Mouse (Mus musculus) midbrain, embryonic 13.5 days (tissue): ENCODE measurements around the gene Trmt2a. TPM values are rescaled to one million over a fixed set of nuclear protein-coding genes. Genes with fewer than 3 reads are reported as not detected.

Experiments used
- ATAC-seq: fragments of 200-750 bp; cut with Nextera tagmentation; 2 replicates; pipeline ENCODE4 v1.8.0; 2017; ENCODE audit warnings: mild to moderate bottlenecking, moderate TSS enrichment, moderate library complexity
- H3K27ac ChIP-seq: fragments of 300-500 bp; sonication (generic); 2 replicates; pipeline ENCODE4 v1.5.1; 2015; ENCODE audit warnings: inconsistent platforms, mild to moderate bottlenecking, moderate library complexity
- H3K27me3 ChIP-seq: fragments of 300-500 bp; sonication (generic); 2 replicates; pipeline ENCODE4 v1.6.1; 2015; ENCODE audit warnings: mild to moderate bottlenecking, inconsistent platforms
- H3K36me3 ChIP-seq: fragments of 300-500 bp; sonication (generic); 2 replicates; pipeline ENCODE4 v1.6.1; 2015; ENCODE audit warnings: mild to moderate bottlenecking, inconsistent platforms
- H3K4me1 ChIP-seq: fragments of 300-500 bp; sonication (generic); replicated peaks from 2 replicates; pipeline ENCODE4 v1.6.1; 2015; ENCODE audit warnings: inconsistent platforms
- H3K4me2 ChIP-seq: fragments of 300-500 bp; sonication (generic); replicated peaks from 2 replicates; pipeline ENCODE4 v1.6.1; 2015; ENCODE audit warnings: moderate library complexity, mild to moderate bottlenecking, inconsistent platforms
- H3K4me3 ChIP-seq: fragments of 300-500 bp; sonication (generic); replicated peaks from 2 replicates; pipeline ENCODE4 v1.5.1; 2015; ENCODE audit warnings: mild to moderate bottlenecking, inconsistent platforms
- H3K9ac ChIP-seq: fragments of 300-500 bp; sonication (generic); replicated peaks from 2 replicates; pipeline ENCODE4 v1.6.1; 2015; ENCODE audit warnings: mild to moderate bottlenecking, inconsistent platforms
- H3K9me3 ChIP-seq: fragments of 300-500 bp; sonication (generic); 2 replicates; pipeline ENCODE4 v1.6.1; 2016; ENCODE audit warnings: mild to moderate bottlenecking, inconsistent platforms
- WGBS: fragments of 180-500 bp; shearing (Covaris S2); methylation state at CpG from one replicate; pipeline ENCODE4 v1.1.7; 2015; 5-methylcytosine and 5-hydroxymethylcytosine counted together
- polyA plus RNA-seq: library from polyadenylated mRNA; unstranded; fragments of >200 nt; fragmentation: Nextera tagmentation; extraction: Ambion mirVana; gene quantifications from 2 replicates; pipeline ENCODE4 v1.2.1, GENCODE M21; 2015

Gene Trmt2a
- polyA plus RNA-seq, 1 experiment from 2014 or later: 115 TPM

DNA sequence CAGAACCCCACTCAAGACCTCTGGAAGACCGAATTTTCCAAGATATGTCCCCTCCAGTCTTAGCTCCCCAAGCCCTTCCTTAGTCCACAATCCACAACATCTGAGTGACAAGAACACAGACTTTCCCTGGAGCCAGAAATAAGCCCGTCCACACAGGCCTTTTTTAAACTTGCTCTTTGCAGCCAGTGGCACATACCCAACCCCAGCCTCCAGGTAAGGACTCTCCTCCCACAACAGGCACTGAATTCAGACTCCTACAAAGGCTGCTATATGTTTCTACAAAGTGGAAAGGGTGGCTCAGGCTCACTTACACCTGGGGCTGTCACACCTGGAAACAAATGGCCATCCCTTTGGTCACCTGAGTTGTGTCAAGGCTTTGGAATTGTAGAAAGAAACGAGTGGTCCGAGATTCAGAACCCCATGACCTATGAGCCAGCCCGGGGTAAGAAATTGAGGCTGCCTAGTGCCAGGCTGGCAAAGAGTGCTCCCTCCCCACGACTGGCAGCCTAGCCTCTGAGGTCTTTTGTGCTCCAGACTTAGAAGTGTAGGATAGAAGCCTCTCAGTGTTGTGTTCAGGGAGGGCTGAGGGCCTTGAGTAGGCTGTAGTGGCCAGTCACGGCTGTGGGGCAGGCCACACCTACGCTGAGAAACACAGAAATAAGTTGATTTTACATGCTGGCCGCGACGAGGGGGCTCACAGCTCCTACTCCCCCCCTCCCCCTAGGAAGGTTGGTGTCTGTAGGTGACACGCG, 14.4 kb upstream of the Trmt2a start:
- Histone ChIP-seq H3K9ac (peak overlapping the region; percentile 92), H3K27me3 (no peaks in the 10 kb centered on the region), H3K36me3 (peaks cover 12% of the 10 kb centered on the region), H3K4me1 (peaks cover 49% of the 10 kb centered on the region), H3K27ac (peak overlapping the region; percentile 95), H3K4me2 (peak overlapping the region; percentile 87), H3K9me3 (no peaks in the 10 kb centered on the region), H3K4me3 (peak overlapping the region; percentile 87)
- ATAC-seq: peak; percentile 42
- WGBS: 21% methylated on average over 13 of the region's 13 CpGs

DNA sequence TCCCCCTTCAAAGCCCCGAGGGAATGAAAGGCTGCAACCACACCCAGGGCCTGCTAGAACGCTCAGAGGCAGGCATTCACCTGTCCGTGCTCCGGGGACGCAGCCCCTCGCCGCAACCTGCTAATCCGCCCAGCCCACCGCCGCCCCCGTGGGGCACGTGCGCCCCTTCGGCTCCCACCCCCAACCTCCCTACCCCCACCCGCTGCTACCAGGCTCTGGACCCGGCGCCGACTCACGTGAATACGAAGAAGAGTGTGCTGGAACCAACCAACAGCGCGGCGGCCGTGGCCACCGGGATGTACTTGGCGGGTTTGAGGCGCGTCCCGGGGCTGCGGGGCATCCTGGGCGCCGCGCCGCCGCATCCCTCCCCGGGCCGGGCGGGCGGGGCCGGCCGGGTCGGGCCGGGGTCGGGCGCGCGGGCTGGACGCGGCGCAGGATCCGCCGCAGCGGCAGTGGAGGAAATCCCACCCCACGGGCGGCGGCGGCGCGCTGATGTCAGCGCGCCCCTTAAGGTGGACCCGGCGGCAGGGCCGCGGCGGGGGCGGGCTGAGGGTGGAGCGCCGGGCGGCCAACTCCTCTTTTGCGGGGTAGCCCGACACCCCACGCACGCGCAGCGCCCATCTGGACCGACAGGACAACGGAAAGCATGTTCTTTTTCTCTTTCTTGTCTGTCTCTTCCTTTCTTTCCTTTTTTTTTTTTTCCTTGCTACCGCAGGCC, 13.6 kb upstream of the Trmt2a start, which contains the start of gene Zdhhc8:
Gene Zdhhc8, minus strand, starts transcription at position 466 of the 718 bp plus-strand sequence.
- H3K4me1 ChIP-seq: peaks cover 43% of the 10 kb centered on the region
- H3K9me3 ChIP-seq: no peaks in the 10 kb centered on the region

DNA sequence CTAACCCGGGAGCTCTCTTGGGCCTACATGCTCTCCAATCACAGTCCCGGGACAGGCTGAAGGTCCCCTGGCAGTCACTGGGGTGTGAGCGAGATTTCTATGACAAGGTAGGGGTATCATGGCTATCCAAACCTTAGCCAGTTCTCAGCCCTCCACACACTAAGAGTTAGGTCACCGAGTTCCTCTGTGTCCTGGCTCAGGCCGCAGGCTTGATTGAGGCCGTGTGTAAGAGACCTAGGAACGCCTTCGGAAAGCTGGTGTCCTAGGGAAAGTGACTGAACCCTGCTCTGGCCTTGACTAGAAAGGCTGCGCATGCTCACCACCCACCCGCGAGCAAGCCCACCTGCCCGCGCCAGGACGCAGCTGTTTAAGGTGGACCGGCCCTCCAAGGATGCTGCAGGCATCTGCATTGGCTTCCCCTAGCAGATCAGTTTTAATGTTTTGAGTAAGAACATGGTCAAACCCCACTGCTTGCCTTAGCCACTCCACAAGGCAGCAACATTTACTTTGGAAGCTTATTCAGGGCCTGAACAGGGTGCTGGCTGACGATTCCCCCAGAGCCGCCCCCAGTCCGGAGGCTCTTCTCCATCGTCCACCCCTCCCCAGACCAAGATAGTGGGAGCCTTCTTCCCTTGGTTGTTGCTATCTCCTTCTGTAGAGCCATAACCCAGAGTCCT, 13.0 kb upstream of the Trmt2a start:
- peak; percentile 80 for ATAC-seq
- 3% methylated on average over 19 of the region's 19 CpGs for WGBS
- H3K9ac ChIP-seq: peak overlapping the region; percentile 92

More for the DNA sequence above, 13.6 kb upstream of the Trmt2a start, which contains the start of gene Zdhhc8:
- peak within 1 kb of the TSS; percentile 87 for H3K4me3 ChIP-seq
- peak within 1 kb of the TSS; percentile 95 for H3K27ac ChIP-seq
- H3K27me3 ChIP-seq: no peaks in the 10 kb centered on the region
- H3K9ac ChIP-seq: peak within 1 kb of the TSS; percentile 92
- peaks cover 18% of the 10 kb centered on the region for H3K36me3 ChIP-seq
- H3K4me2 ChIP-seq: peak within 1 kb of the TSS; percentile 87
- peak; percentile 85 for ATAC-seq
- under 1% methylated on average over 57 of the region's 79 CpGs for WGBS

DNA sequence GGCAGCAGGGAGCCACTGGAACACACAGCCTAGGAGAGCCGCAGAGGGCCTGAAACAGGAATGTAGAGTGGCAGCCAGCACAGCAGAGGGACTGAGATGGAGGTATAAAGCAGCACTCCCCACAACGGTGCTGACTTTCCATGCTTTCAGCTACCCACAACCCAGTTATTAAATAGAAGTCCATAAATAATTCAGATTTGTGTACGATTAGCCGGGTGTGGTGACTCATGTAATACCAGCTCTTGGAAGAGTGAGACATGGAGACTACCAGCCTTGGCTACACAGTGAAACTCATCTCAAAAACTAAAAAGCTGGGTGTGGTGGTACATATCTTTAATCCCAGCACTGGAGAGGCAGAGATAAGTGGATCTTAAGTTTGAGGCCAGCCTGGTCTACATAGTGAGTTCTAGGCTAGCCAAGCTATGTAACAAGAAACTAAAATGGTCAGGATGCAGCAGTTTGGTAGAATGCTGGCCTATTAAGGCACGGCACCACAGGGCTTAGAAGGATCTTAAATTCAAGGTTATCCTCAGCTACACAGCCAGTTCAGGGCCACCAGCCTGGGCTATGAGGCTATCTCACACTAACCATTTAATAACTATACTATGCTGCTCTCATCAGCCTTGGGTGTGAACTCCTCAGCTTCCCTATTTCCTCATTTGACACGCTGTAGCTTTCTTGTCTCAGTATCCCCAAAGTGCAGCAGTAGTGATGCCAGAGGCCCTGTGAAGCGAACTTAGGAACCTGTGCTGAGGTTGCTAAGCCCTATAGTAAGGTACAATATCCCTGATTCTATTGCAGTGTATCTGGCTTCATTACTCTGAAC, 11.6 kb upstream of the Trmt2a start:
- H3K4me2 ChIP-seq: no peak overlapping the region

More for the DNA sequence above, 13.0 kb upstream of the Trmt2a start:
- Histone ChIP-seq H3K27ac (peak overlapping the region; percentile 95), H3K4me1 (peaks cover 38% of the 10 kb centered on the region), H3K27me3 (no peaks in the 10 kb centered on the region), H3K9me3 (no peaks in the 10 kb centered on the region), H3K36me3 (peaks cover 25% of the 10 kb centered on the region), H3K4me3 (peak overlapping the region; percentile 87), H3K4me2 (peak overlapping the region; percentile 87)

DNA sequence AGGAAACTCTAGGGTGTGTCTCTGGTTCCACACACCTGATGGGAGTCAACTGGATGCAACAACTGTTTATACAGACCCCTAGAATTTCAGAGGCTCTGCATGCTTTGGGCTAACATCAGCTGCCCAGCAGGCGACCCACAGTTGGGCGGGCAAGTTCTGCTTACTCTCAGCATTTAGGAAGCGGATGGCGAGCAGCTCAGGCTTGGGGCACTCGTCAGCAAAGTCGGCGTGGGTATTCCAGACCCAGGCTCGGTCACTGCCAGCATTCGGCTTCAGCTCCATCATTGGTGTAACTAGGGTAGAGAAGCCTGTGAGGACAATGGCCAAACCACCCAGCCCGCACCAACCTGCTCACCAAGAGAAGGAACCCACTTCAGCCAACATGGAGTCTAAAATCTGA, 6.9 kb upstream of the Trmt2a start:
- WGBS: 90% methylated on average over 10 of the region's 10 CpGs
- Histone ChIP-seq H3K4me1 (peaks cover 12% of the 10 kb centered on the region), H3K4me3 (no peak overlapping the region), H3K36me3 (peaks cover 85% of the 10 kb centered on the region), H3K9me3 (no peaks in the 10 kb centered on the region), H3K4me2 (no peak overlapping the region), H3K27me3 (no peaks in the 10 kb centered on the region), H3K9ac (no peak overlapping the region), H3K27ac (no peak overlapping the region)
- no peak for ATAC-seq

More for the DNA sequence above, 11.6 kb upstream of the Trmt2a start:
- 75% methylated on average over 7 of the region's 7 CpGs for WGBS
- Histone ChIP-seq H3K4me1 (peaks cover 30% of the 10 kb centered on the region), H3K9ac (0 out of 2 replicates have a peak overlapping the region, but pooled peaks have one; percentile 92), H3K27ac (peak overlapping the region; percentile 95), H3K4me3 (no peak overlapping the region), H3K9me3 (no peaks in the 10 kb centered on the region), H3K27me3 (no peaks in the 10 kb centered on the region), H3K36me3 (peaks cover 38% of the 10 kb centered on the region)
- ATAC-seq: no peak

DNA sequence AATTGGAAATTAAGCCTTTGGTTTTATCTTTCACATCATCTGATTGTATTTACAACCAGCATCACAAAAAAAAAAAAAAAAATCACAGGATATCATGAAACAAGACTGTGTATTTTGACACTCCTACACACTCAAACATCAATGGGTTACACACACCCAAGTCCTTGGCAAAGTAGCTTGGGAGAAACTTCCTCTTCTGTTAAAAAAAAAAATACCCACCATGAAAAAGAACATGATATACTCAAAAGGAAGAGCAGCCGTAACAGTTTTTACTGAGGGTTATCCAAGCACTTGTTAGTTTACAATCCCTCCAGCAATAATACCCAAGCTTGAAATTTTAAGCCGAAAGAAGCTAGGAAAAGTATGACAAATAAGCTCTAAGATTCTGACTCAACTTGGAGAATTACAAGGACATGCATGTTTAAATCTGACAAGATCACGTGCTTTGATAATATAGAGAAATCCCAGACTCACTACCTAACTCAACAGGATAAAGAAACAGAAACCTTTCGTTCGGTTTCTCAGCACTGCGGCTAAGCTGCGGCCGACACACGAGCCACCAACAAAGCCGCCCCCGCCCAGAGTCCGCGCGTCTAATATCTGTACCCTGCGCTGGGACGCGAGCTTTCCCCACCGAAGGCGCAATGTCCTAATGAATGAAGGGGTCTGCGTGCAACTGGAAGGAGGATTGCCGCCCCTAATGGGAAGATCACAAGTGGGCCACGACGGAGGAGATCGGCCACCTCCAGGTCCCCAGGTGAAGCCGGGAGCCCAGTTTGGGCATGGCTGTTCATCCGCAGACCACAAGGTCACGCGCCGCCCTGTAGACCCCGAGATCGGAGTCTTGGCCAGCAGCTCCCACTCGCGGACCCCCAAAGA, 719 bp upstream of the Trmt2a start:
- under 1% methylated on average over 33 of the region's 33 CpGs for WGBS
- Histone ChIP-seq H3K9me3 (no peaks in the 10 kb centered on the region), H3K36me3 (peaks cover 64% of the 10 kb centered on the region), H3K27ac (peak overlapping the region; percentile 89), H3K9ac (peak overlapping the region; percentile 87), H3K4me3 (peak overlapping the region; percentile 94), H3K4me2 (peak overlapping the region; percentile 90), H3K27me3 (no peaks in the 10 kb centered on the region), H3K4me1 (peaks cover 50% of the 10 kb centered on the region)
- no peak for ATAC-seq

DNA sequence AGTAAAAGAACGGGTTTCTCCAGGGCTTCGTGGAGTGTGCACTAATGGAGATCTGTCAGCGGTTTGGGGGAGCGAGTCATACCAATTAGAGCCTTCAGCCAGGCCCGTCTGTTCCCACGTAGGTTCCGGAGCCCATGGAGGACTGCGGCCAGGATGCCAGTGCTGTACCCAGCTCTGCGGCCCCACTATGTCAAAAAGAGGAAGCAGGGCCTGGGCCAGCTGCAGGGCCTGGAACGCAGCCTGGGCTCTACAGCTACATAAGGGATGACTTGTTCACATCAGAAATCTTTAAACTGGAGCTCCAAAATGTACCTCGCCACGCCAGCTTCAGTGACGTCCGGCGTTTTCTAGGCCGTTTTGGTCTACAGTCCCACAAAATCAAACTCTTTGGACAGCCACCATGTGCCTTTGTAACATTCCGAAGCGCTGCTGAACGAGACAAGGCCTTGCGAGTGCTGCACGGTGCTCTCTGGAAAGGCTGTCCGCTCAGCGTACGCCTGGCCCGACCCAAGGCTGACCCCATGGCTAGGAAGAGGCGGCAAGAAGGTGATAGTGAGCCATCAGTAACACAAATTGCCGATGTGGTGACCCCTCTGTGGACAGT, 987 bp downstream of the Trmt2a start:
- peak; percentile 32 for ATAC-seq
- H3K4me1 ChIP-seq: peaks cover 50% of the 10 kb centered on the region
- peaks cover 64% of the 10 kb centered on the region for H3K36me3 ChIP-seq
- H3K27ac ChIP-seq: peak overlapping the region; percentile 89
- H3K4me2 ChIP-seq: peak overlapping the region; percentile 90
- no peaks in the 10 kb centered on the region for H3K9me3 ChIP-seq
- WGBS: 6% methylated on average over 27 of the region's 27 CpGs
- peak overlapping the region; percentile 87 for H3K9ac ChIP-seq
- H3K4me3 ChIP-seq: peak overlapping the region; percentile 94
- H3K27me3 ChIP-seq: no peaks in the 10 kb centered on the region

DNA sequence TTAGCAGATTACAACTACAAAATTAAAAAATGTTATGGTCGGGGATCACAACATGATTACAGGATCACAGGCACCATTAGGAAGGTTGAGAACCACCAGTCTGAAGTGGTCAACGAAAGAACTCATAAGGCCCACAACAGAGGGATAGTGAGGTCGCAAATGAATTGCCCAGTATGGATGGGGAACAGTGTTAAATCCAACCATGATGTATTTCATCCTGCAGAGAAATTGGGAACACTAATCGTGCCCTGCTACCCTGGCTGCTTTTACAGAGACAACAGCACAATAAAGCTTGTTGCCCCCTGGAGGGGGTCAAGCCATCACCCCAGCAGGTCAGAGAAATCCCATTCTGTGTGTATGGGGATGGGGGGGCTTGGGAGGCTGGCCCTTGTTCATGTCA, 1.8 kb downstream of the Trmt2a start:
- no peak overlapping the region for H3K27ac ChIP-seq
- no peaks in the 10 kb centered on the region for H3K9me3 ChIP-seq
- no peak for ATAC-seq
- peak overlapping the region; percentile 94 for H3K4me3 ChIP-seq
- peak overlapping the region; percentile 90 for H3K4me2 ChIP-seq
- H3K27me3 ChIP-seq: no peaks in the 10 kb centered on the region
- peaks cover 64% of the 10 kb centered on the region for H3K36me3 ChIP-seq
- H3K9ac ChIP-seq: peak overlapping the region; percentile 87
- peaks cover 50% of the 10 kb centered on the region for H3K4me1 ChIP-seq
- 47% methylated on average over 4 of the region's 4 CpGs for WGBS

DNA sequence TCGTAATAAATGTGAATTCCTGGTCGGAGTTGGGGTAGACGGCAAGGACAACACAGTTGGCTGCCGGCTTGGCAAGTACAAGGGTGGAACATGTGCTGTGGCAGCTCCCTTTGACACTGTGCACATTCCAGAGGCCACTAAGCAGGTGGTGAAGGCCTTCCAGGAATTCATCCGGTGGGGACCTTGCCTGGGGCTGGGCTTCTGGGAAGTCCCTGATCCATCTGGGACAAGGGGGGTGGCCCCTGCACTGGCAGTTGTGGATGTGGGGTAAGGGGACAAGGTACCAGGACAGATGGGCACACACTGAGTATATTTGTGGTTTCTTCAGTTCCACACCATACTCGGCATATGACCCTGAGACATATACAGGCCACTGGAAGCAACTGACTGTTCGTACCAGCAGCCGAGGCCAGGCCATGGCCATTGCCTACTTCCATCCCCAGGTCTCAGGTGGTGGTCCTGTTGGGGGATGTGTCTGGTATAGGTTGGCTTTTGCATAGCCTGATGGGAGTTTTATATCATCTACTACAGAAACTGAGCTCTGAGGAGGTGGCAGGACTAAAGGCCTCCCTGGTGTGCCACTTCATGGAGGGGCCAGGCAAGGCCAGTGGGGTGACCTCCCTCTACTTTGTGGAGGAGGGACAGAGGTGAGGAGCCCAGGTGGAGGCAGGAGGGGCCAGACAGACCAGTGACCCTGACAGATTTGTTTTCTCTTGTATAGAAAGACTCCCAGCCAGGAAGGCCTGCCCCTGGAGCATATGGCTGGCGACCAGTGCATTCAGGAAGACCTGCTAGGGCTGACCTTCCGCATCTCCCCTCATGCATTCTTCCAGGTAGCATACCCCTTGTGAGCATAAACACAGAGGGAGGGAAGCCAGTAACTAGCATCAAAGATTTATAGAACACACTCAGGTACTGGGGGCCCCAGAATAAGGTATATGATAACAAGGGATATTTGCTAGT, 2.6 kb downstream of the Trmt2a start:
- 61% methylated on average over 10 of the region's 10 CpGs for WGBS
- peak overlapping the region; percentile 94 for H3K4me3 ChIP-seq
- no peaks in the 10 kb centered on the region for H3K27me3 ChIP-seq
- H3K36me3 ChIP-seq: peaks cover 63% of the 10 kb centered on the region
- peak overlapping the region; percentile 90 for H3K4me2 ChIP-seq
- H3K27ac ChIP-seq: no peak overlapping the region
- peaks cover 43% of the 10 kb centered on the region for H3K4me1 ChIP-seq
- peak overlapping the region; percentile 87 for H3K9ac ChIP-seq
- H3K9me3 ChIP-seq: no peaks in the 10 kb centered on the region
- ATAC-seq: no peak
